Mouse (Mus musculus) thymus, postnatal 4 days (tissue): ENCODE data around the gene Osbpl3.

Experiments used
- DNase-seq: peaks from one replicate; pipeline ENCODE4 v3.0.0; 2021

The Osbpl3 gene

DNA sequence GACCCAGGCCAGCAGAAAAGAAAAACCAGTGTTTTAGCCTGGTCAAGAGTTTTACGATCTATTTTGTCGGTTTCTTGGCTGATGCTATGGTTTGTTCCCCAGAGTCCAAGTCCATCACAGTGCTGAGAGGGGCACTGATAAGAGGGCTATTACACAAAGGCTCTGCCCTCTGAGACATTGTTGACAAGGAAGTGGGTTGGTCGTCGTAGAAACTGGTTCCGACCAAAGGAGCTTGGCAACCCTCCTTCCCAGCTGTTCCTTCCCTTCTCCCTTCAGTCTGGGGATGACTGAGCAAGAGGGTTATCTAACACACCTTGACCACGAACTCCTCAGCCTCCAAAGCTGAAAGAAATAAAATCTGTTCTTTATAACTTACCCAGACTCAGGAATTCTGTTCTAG lies 192.3 kb downstream of the Osbpl3 start, which contains the start of gene Gsdme:
Gene Gsdme (minus strand): TSS at position 193 of the 400 bp plus-strand sequence.
- DNase-seq: no peak

DNA sequence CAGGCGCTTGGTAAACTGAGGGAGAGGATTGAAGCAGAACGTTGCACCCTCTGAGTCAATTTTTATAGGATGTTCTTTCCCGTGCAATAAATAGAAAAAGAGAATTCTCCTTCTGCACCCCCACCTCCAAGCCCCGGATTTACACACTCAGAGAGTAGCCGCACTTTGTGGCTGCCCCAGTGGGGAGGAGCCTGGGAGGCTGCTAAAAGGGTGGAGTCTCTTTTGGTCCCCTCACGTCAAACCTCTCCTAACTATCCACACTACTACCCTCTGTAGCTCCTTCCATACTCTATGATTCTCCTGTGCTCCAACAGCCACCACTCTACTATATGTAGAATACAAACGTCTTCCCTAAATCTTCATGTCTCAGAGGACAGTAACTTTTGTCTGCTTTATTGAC lies 193.7 kb downstream of the Osbpl3 start:
- DNase-seq: no peak

DNA sequence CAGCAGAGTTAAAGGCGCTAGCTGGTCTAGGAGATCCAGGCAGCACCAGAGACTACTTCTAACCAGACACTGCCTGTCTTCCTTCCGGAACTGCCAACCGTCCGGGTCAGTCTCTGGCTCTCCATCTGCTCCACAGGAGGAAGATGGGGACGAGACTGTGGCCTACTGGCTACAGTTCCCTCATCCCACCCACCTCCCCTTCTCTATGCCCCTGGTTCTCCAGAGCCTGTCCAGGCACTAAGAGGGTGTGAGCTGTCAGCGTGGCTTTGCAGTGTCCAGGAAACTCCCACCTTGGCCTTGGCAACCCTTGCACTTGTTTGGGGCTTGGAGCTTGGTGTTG lies 194.1 kb downstream of the Osbpl3 start:
- no peak for DNase-seq

DNA sequence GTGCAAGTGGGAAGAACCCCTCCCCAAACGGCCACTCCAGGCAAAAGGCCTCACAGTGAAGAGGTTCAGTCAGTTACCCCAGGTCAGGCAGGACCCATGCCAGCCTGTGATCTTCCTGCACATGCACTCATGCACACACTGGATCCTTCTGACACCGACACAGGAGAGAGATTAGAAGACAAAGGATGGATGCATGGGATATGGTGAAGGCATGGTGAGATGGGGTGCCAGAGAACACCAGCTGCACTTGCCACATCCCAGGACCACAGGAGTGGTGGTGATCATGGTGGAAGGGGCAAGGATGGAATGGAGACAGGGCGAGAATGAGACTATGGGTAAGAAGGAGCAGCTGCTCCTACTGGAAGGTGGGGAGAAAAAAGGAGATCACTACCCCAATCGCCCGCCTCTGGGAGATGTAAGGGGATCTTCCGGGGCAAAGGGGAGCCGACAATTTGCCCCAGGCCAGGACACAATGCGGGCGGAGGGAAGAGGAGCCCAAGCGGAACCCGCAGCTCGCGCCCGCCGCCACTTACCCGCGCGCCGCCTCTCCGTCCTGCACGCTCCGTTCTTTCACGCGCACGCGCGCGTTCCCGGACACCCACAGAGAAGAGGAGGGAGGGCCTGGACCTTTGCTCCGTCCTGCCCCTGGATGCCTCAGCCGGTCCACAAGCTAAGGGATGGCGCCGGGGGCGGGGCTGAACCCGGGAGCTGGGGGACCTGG lies 194.6 kb downstream of the Osbpl3 start:
- peak; percentile 87 for DNase-seq

DNA sequence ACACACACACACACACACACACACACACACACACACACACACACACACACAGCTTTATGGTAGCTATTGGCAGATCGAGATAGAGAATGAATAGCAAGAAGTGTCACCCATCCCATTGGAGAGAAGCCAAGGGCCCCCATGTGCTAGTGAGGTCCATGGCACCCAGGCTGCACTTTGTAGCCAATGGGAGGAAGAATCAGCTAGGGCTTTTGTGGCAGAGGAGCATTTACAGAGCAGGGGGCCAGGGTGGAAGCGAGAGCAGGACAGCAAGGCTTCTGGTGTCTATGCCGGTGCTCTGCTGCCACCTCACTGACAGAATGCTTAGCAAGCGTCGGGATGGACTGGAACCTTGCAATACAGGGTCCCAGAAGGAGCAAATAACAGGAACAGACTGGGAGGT lies 200.6 kb downstream of the Osbpl3 start:
- no peak for DNase-seq

DNA sequence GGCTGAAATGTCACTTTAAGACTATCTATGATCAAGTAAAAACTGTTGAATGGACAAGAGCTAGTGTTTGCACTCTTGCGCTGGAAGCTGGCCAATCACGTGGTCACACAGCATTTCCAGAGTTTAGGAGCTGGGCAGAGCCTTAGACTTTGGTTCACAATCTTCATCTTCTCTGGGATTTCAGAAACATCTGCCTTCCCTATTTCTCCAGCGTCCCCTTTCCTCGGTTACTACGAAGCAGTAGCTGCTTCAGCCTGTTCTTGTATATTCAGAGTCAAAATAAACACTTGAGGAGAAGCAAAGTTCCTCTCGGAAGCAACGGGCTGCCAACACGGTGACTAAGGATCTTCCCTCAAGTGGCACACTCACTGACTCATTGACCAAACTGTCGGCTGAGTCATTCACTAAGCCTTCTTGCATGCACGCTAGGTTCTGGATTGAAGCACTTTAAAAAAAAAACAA lies 201.2 kb downstream of the Osbpl3 start:
- no peak for DNase-seq

DNA sequence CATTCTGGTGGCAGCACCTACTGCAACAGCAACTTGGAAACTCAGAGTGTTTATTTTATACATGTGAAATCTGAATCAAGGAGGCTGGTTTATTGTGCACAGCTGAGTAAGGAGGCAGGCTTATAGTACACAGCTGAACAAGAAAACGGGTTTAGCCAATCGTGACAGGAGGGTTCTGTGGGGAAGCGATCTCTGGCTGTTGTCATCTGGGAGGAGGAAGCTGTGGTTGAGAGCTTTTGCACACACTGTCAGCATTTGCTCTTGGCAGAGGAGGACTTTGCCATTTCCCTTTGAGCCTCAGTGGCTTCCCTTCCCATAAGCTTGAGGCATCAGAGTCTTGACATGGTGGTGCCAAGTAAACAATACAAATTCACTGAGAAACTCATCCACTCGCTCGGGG lies 203.3 kb downstream of the Osbpl3 start:
- DNase-seq: peak; percentile 58

DNA sequence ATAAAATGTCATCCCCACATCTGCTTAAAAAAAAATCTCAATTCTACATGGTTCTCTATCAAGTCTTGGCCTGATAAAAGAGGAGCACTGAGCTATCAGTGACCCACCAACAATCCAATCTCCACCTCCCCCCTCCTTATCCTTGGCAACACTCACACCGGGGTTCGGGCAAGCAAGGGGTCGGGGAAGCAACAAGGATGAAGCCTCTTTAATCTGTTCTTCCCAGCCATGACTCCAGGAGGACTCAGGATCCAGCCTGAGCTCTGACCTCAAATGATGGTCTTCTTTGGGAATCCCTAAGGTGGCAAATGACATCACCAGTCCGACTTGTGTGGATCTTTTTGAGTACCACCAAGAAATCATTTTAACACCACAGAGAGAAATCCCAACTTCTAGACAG lies 208.2 kb downstream of the Osbpl3 start:
- DNase-seq: no peak

DNA sequence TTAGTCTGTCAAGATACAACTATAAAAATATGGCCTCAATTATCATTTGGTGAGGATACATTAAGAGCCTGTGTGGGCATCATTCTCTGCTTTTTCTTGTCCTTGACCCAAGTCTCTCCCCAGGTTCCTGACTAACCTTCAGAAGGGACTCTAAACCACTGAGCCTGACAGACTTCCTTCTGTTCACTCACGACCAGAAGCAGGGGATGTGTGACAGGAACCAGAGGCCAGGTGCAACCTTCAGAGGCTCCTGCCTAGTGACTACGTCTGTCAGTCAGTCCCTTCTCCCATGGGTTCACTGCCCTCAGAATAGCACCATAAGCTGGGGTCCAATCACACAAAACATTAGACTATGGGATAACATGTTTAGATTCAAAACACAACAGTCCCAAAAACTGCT lies 208.6 kb downstream of the Osbpl3 start:
- DNase-seq: peak; percentile 29

DNA sequence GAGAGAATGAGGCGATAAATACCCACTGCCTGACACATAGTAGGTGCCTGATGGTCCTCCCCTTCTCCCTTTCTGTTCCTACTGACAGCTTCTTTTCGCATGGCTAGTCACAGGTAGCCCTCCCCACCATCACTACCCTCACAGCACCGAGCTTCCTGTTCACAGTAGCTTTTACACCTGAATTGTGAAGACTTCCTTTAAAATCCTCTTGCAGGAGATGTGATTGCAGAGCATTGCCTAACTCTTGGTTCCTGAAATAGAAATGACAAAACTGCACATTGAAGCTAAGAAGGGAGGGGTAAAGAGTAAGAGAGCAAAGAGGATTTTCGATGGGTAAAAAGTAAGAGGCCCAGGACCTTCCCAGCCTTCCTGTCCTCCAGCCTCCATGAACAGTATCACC lies 211.0 kb downstream of the Osbpl3 start:
- DNase-seq: no peak

DNA sequence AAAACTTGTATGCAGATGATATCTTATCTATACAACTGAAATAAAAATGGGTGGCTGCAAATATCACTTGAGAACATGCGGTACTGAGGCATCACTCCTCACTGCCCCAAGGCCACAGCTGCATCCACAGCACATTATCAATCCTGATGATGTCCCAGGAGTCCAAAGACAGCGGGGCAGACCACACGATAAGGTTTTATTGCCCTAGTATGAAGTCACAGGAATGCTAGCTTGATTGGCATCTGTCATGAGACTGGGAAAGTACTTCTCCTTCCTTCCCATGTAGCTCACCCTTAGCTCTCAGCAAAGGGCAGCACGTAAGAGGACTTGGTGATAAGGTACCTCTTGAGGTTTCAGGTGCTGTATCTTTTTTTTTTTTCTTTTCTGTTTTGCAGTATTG lies 211.9 kb downstream of the Osbpl3 start:
- DNase-seq: no peak
